Mouse (Mus musculus) bone marrow macrophage, adult 2 months (primary cell): ENCODE results near the gene Enah.

Experiments
- CTCF ChIP-seq: IDR thresholded peaks from 2 replicates; pipeline ENCODE4 v1.5.1; 2012; ENCODE audit warnings: low read depth, mild to moderate bottlenecking, low read length, moderate library complexity
- POLR2A ChIP-seq: IDR thresholded peaks from 2 replicates; pipeline ENCODE4 v1.6.1; 2012; ENCODE audit warnings: mild to moderate bottlenecking, low read depth, low read length, borderline replicate concordance

- TF ChIP-seq CTCF (peak; percentile 40; the same call in 1 of the 2 replicates), POLR2A (0 out of 2 replicates have a peak, but pooled peaks have one; percentile 1)
These were observed 138.3 kb downstream of the Enah start for GRCm38 (mm10) chr1:181881532-181881931.
